Mouse (Mus musculus): Measurements from ENCODE around the gene Prmt1.

Prmt1 gene

DNA sequence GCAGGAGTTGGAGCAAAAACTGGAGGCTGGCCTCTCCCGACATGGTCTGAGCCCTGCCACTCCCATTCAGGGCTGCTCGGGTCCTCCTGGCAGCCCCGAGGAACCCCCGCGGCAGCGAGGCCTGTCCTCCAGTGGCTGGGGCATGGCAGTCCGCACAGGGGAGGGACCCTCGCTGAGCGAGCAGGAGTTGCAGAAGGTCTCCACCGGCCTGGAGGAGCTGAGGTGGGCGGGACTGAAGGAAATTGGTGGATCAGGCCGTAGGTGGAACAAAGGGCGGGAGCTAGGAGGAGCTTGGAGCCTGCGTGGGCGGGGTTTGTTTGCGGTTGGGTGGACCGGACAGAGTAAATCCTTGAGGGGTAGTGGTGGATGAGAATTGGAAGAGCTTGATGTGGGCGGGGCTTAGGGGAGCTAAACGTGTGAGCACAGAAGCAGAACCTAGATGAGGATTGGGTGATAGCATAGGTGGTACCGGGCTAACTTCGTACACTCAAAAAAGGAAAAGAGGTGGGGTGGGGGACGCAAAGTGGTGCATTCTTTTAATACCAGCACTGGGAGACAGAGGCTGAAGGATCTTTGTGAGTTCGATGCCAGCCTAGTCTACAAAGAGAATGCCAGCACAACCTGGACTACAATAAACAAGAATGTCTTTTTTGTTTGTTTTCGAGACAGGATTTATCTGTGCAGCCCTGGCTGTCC lies 33.6 kb downstream of the Prmt1 start:
- peak; percentile 87 for DNase-seq (ENCODE audit: low read depth, low spot score)

DNA sequence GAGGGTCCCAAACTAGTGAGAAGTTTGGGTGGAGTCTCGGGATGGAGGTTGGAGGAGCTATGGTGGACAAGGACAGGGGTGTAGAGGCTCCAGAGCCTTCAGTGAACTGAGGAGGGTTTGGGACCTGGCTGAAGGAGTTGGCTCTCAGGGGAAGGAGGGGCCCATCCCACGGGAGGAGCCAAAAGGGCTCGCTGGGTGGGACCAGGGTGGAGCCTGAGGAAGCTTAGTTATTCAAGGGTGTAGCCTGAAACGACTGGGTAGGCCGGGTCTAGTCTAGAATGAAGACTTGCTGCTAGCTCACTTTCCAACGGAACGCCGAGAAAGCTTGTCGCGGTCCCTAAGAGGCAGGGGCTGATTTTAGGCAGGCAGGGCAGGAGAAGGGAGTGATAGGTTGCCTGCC lies 34.4 kb downstream of the Prmt1 start:
- no peak for DNase-seq (ENCODE audit: low read depth, low spot score)

DNA sequence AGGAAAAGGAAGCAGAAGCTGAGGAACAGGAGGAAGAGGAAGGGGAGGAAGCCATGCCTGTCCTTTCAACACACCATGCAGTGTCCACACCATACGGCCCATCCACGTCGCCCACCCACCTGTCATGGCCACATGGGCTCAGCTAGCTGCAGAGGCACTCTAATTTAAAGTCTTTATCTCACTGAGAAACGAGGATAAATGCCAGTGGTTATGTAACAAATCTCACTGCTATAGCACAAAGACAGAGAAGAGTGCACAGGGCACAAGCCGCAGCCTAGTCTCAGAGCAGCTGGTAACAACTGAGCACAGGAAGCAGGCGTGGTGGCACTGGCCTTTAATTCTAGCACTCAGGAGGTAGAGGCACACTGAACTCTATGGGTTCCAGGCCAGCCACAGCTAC lies 36.4 kb downstream of the Prmt1 start:
- DNase-seq (ENCODE audit: low read depth, low spot score): no peak

DNA sequence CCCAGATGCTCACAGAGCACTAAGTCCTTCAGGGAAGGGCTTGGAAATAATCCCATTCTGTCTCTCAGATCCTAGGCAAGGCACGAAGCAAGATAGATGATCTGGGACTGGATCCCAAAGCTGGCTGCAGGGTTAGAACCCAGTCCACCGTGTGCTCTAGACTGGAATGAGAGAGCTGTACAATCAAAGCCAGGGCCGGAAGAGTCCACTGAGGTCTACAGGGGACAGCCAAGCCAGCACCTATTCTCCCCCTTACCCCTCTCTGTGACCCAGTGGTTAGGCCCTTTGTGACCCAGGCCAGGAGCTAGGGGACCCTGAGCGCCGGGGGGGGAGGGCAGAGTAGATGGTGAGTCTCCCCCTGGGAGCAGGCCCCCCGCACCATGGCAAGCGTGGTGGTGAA lies 43.5 kb downstream of the Prmt1 start, which contains the start of gene Tsks:
TSS of gene Tsks (plus strand) at position 301 of the 400 bp plus-strand sequence.
- no peak for DNase-seq (ENCODE audit: low read depth, low spot score)

DNA sequence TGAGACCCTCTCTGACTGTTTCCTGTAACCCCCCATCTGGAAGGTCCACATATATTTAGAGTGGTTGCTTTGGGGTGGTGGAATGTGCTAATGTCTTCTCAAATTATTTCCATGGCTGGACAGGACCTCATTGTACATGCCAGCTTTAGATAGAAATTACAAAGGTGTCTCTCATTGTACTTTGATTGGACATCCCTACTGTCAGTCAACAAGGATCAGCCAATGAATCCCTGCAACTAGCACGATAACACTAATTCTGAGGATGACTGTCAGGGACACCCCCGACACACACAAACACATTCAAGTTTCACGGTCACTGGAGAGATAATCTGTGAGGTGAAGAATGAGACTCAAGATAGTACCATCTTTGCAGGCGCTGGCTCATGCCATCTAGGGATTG lies 47.7 kb downstream of the Prmt1 start:
- DNase-seq (ENCODE audit: low read depth, low spot score): no peak

DNA sequence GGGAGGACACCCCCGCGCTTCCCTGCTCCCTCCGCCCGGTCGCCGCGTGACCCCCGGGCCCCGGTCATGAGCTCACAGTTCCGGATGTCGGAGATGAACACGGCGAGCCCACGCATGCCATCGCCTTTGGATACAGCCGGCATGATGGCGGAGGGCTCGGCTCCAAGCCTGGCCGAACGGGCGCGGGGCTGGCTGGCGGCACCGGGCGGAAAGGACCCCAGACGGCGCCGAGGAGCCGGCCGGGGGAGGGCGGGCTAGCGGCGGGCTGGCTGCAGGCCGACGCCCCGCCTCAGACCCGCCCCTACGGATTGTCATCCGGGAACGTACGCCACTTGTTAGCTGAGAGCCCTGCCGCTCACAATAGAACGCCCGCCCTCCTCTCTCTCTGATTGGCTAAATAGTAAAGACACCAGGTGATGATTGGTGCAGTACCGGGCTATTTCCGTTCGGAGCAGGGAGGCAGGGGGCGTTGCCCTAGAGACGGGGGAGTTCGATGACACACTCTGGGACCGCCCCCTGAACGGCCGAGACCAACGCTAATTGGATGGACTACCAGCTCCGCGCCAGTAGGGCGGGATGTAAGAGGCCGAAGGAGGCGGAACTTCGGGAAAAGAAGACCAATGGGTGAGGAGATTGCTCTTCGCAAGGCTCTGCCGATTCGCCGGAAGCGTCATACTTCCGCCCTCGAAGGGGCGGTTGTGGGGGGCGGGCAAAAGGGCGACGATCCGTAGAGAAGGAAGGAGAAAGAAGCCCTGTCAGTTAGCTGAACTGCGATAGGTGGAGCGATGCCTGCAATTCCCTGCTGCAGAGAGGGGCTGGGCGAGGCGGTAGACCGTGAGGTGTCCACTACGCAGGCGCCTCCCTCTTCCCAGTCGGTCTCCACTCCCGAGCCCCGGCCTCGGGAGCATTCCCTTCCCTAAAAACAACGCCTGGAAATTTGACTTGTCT lies 56.9 kb downstream of the Prmt1 start, which contains the start of gene Ap2a1:
TSS of gene Ap2a1 (minus strand) at position 293 of the 948 bp plus-strand sequence.
- peak; percentile 100 for DNase-seq (ENCODE audit: low read depth, low spot score)

DNA sequence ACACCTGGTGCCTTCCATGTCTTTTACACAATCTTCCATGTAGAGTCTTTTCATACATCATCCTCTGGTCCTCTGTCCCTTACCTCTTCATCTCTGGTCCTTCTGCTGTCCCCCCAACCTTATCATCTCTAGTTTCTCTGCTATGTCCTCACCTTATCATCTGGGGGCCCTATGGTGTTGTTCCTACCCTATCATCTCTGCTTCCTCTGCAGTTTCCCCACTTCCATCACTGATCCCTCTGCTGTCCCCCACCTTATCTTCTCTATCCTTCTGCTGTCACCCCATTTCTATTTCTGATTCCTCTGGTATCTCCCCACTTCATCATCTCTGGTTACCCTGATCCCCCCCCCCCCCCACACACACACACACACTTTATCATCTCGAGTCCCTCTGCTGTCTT lies 57.8 kb downstream of the Prmt1 start:
- no peak for DNase-seq (ENCODE audit: low read depth, low spot score)
